In genomic region chr4:126732111-126732510, GRCm38 (mm10) we compare ENCODE assay signal across 13 mouse cellular contexts. TPM values are rescaled to one million over a fixed set of nuclear protein-coding genes. Genes with fewer than 3 reads are reported as not detected.
DNase-seq lines count a peak whose midpoint lies in the region; ATAC-seq lines count a peak whose summit lies in the region.
"Had no signal": no experiment of that assay in that cellular context is flagged by ENCODE, and none has a peak within 500 bp of the region (broad histone marks: within the 10 kb centered on the region; RNA-seq: fewer than 3 reads in every experiment).

No protein-coding gene starts in this region.

- H3K9ac ChIP-seq in limb, embryonic 15.5 days = no peak overlapping the region; the same call in 1 of the 2 replicates

- peak overlapping the region; percentile 36 for H3K4me3 ChIP-seq in heart, embryonic 10.5 days
- H3K4me3 ChIP-seq in megakaryocyte, embryonic 14.5 days (replicated peaks) = peak overlapping the region; percentile 35
- peak overlapping the region; percentile 20 for H3K4me3 ChIP-seq in limb, embryonic 15.5 days

- no peak for ATAC-seq in megakaryocyte, adult 5-6 weeks (ENCODE audit: poor library complexity, severe bottlenecking)
- no peak for ATAC-seq in limb, embryonic 15.5 days (ENCODE audit: insufficient number of reproducible peaks, low FRiP score, low TSS enrichment, low read depth)

- H3K4me1 ChIP-seq in heart, embryonic 10.5 days = peaks cover 28% of the 10 kb centered on the region
- H3K4me1 ChIP-seq in megakaryocyte, embryonic 14.5 days = peaks cover 43% of the 10 kb centered on the region
- H3K4me1 ChIP-seq in limb, embryonic 15.5 days = peaks cover 37% of the 10 kb centered on the region

- peaks cover 83% of the 10 kb centered on the region for H3K27me3 ChIP-seq in heart, embryonic 10.5 days (ENCODE audit: insufficient read depth, poor library complexity, severe bottlenecking)
- H3K27me3 ChIP-seq in megakaryocyte, embryonic 14.5 days (replicated peaks) = peaks cover 85% of the 10 kb centered on the region
- peaks cover 82% of the 10 kb centered on the region for H3K27me3 ChIP-seq in limb, embryonic 15.5 days

- H3K27ac ChIP-seq in heart, embryonic 10.5 days = no peak overlapping the region
- H3K27ac ChIP-seq in limb, embryonic 15.5 days = no peak overlapping the region

- peak overlapping the region; percentile 37 for H3K4me2 ChIP-seq in limb, embryonic 15.5 days

- H3K9me3 ChIP-seq in heart, embryonic 10.5 days = no peaks in the 10 kb centered on the region
- H3K9me3 ChIP-seq in megakaryocyte, embryonic 14.5 days = no peaks in the 10 kb centered on the region
- no peaks in the 10 kb centered on the region for H3K9me3 ChIP-seq in limb, embryonic 15.5 days

- H3K36me3 ChIP-seq in heart, embryonic 10.5 days = no peaks in the 10 kb centered on the region
- no peaks in the 10 kb centered on the region for H3K36me3 ChIP-seq in megakaryocyte, embryonic 14.5 days (replicated peaks; ENCODE audit: low read length)
- H3K36me3 ChIP-seq in limb, embryonic 15.5 days = no peaks in the 10 kb centered on the region

- no peak for DNase-seq in heart, embryonic 10.5 days (ENCODE audit: low spot score)
- DNase-seq in heart, postnatal 10 days = no peak
- no peak for DNase-seq in thymus, adult 18-20 months
- no peak for DNase-seq in layer of hippocampus, adult 11-12 months (ENCODE audit: low spot score)
- DNase-seq in ovary, adult 18-20 months (ENCODE audit: low spot score) = no peak
- DNase-seq: gastrocnemius, postnatal 25 days; kidney, postnatal 4 days; left cerebral cortex, postnatal 4 days; retina, postnatal 1 day had no signal

- intact Hi-C loops in heart, postnatal 10 days (cut with DNase I) = no loop called here

- WGBS in heart, embryonic 10.5 days = 3% methylated on average over 18 of the region's 18 CpGs
- 3% methylated on average over 18 of the region's 18 CpGs for WGBS in limb, embryonic 15.5 days

RNA-seq across cellular contexts. Expression of gene Tfap2e, which starts 3.9 kb away (rescaled TPM):
- polyA plus RNA-seq in heart, embryonic 10.5 days (2016; fragmentation: Nextera tagmentation; extraction: Ambion mirVana) = not detected in 2 replicates
- total RNA-seq in heart, postnatal 10 days (2021) = not detected
- polyA plus RNA-seq in megakaryocyte, embryonic 14.5 days (2012; ENCODE audit: insufficient read depth, low replicate concordance) = not detected in 2 replicates
- total RNA-seq in megakaryocyte, adult 5-6 weeks (2015) = not detected in 2 replicates
- not detected in 2 replicates for total RNA-seq in megakaryocyte, adult 5-6 weeks (2017)
- 0.48 and 0.54 TPM in 2 replicates for polyA plus RNA-seq in limb, embryonic 15.5 days (2015; fragmentation: Nextera tagmentation; extraction: Ambion mirVana)
- total RNA-seq: gastrocnemius, postnatal 25 days; left cerebral cortex, postnatal 4 days had no signal
- polyA plus RNA-seq: C2C12 had no signal

RNA-seq across cellular contexts. Expression of gene Ncdn, which starts 21.1 kb away (rescaled TPM):
- 27.0 and 31.6 TPM in 2 replicates for polyA plus RNA-seq in heart, embryonic 10.5 days (2016; fragmentation: Nextera tagmentation; extraction: Ambion mirVana)
- 10 to 100 TPM; 15.3 to 17.2 TPM for total RNA-seq in heart, postnatal 10 days (2021)
- 33.6 and 37.4 TPM in 2 replicates for polyA plus RNA-seq in megakaryocyte, embryonic 14.5 days (2012; ENCODE audit: insufficient read depth, low replicate concordance)
- total RNA-seq in megakaryocyte, adult 5-6 weeks (2015) = 6.0 TPM in 2 replicates
- total RNA-seq in megakaryocyte, adult 5-6 weeks (2017) = 6.0 and 6.1 TPM in 2 replicates
- 29.9 and 31.4 TPM in 2 replicates for polyA plus RNA-seq in limb, embryonic 15.5 days (2015; fragmentation: Nextera tagmentation; extraction: Ambion mirVana)

RNA-seq across cellular contexts. Expression of gene AU040320, which starts 21.2 kb away (rescaled TPM):
- polyA plus RNA-seq in heart, embryonic 10.5 days (2016; fragmentation: Nextera tagmentation; extraction: Ambion mirVana) = 19.8 and 30.4 TPM in 2 replicates
- 10 to 100 TPM; 26.2 to 31.6 TPM for total RNA-seq in heart, postnatal 10 days (2021)
- 18.6 and 47.8 TPM in 2 replicates for polyA plus RNA-seq in megakaryocyte, embryonic 14.5 days (2012; ENCODE audit: insufficient read depth, low replicate concordance)
- 18.7 and 24.2 TPM in 2 replicates for total RNA-seq in megakaryocyte, adult 5-6 weeks (2015)
- 18.6 and 20.7 TPM in 2 replicates for total RNA-seq in megakaryocyte, adult 5-6 weeks (2017)
- 17.9 and 19.0 TPM in 2 replicates for polyA plus RNA-seq in limb, embryonic 15.5 days (2015; fragmentation: Nextera tagmentation; extraction: Ambion mirVana)

RNA-seq across cellular contexts. Expression of gene Psmb2, which starts 54.7 kb away (rescaled TPM):
- polyA plus RNA-seq in heart, embryonic 10.5 days (2016; fragmentation: Nextera tagmentation; extraction: Ambion mirVana) = 483 and 538 TPM in 2 replicates
- 100 to 1,000 TPM; 148 to 157 TPM for total RNA-seq in heart, postnatal 10 days (2021)
- 40.3 and 113 TPM in 2 replicates for polyA plus RNA-seq in megakaryocyte, embryonic 14.5 days (2012; ENCODE audit: insufficient read depth, low replicate concordance)
- 194 and 203 TPM in 2 replicates for total RNA-seq in megakaryocyte, adult 5-6 weeks (2015)
- total RNA-seq in megakaryocyte, adult 5-6 weeks (2017) = 103 and 109 TPM in 2 replicates
- 443 and 449 TPM in 2 replicates for polyA plus RNA-seq in limb, embryonic 15.5 days (2015; fragmentation: Nextera tagmentation; extraction: Ambion mirVana)
